Mouse (Mus musculus) kidney, adult 2 months (tissue): ENCODE data around the gene Majin.

Experiments used
- CTCF ChIP-seq: fragments of 200-500 bp; conservative IDR thresholded peaks from 2 replicates; pipeline ENCODE4 v1.5.1; 2011; ENCODE audit warnings: low read depth, mild to moderate bottlenecking, control low read depth, low read length, moderate library complexity, mixed read lengths; ENCODE audit not compliant: insufficient read depth, insufficient read length
- POLR2A ChIP-seq: fragments of 200-500 bp; IDR thresholded peaks from one replicate; pipeline ENCODE4 v1.6.1; 2011; ENCODE audit warnings: low read depth, low read length, control low read depth

GRCm38 (mm10) chr19:6182534-6182933 lies 1.7 kb upstream of the Majin start:
- TF ChIP-seq CTCF = no peak
- TF ChIP-seq POLR2A = no peak
